ENCODE assay signal across 20 mouse cellular contexts in genomic region chrX:143067576-143067975, GRCm38 (mm10). TPM values are rescaled to one million over a fixed set of nuclear protein-coding genes. Genes with fewer than 3 reads are reported as not detected.
DNase-seq lines count a peak whose midpoint lies in the region; TF ChIP-seq lines count a peak whose summit lies in the region.
"Had no signal": no experiment of that assay in that cellular context is flagged by ENCODE, and none has a peak within 500 bp of the region (broad histone marks: within the 10 kb centered on the region; RNA-seq: fewer than 3 reads in every experiment).

No protein-coding gene starts in this region.

- no peak for TF ChIP-seq POLR2A in brain, embryonic 14.5 days (IDR thresholded peaks at IDR 0.05; ENCODE audit: borderline replicate concordance, extremely low read depth, insufficient read depth, insufficient read length, poor library complexity, severe bottlenecking)

- peak; percentile 39 for DNase-seq in gastrocnemius, adult 2 months
- DNase-seq in gastrocnemius, postnatal 4 days (ENCODE audit: low spot score in 2 of 2), result no peak
- peak; percentile 25 for DNase-seq in heart, postnatal 4 days
- DNase-seq in heart, adult 9 months (ENCODE audit: low spot score in 2 of 2), result no peak
- peak; percentile 53 for DNase-seq in NIH3T3 (ENCODE audit: low read depth)
- DNase-seq in brain, embryonic 14.5 days (ENCODE audit: low read depth), result peak; percentile 22
- DNase-seq in thymus, adult 18-20 months, result no peak
- DNase-seq: adrenal gland, postnatal 14 days; embryo, embryonic 11 days; gastrocnemius, postnatal 10 days; kidney, adult 18-20 months had no signal

- no peak for TF ChIP-seq CTCF in gastrocnemius, adult 2 months (IDR thresholded peaks at IDR 0.05)
- no peak for TF ChIP-seq CTCF in brain, embryonic 14.5 days (IDR thresholded peaks at IDR 0.05; ENCODE audit: borderline replicate concordance, extremely low read depth, insufficient read depth, insufficient read length)

- H3K4me3 ChIP-seq in gastrocnemius, adult 2 months, result no peak overlapping the region
- H3K4me3 ChIP-seq: embryonic facial prominence, embryonic 12.5 days; forebrain, embryonic 13.5 days; heart, embryonic 10.5 days; heart, embryonic 15.5 days; intestine, embryonic 15.5 days had no signal

- H3K27ac ChIP-seq in gastrocnemius, adult 2 months, result peak overlapping the region; percentile 70
- H3K27ac ChIP-seq: heart, embryonic 10.5 days; heart, embryonic 15.5 days; hindbrain, embryonic 14.5 days; intestine, embryonic 15.5 days had no signal

- intact Hi-C loops in gastrocnemius, adult 2 months (cut with DNase I), result no loop called here

RNA-seq across cellular contexts. Expression of gene Rtl9, which starts 31.8 kb away (rescaled TPM):
- under 1 TPM; 0.10 to 0.36 TPM for total RNA-seq in gastrocnemius, adult 2 months (2021)
- total RNA-seq in gastrocnemius, postnatal 4 days (2021), result 1 to 10 TPM; 2.6 to 3.1 TPM
- total RNA-seq in heart, postnatal 4 days (2021), result 1 to 10 TPM in 1 of 2 experiments, under 1 TPM in 1; 0.88 to 1.3 TPM
- 0.85 and 1.5 TPM in 2 replicates for polyA plus RNA-seq in brain, embryonic 14.5 days (2012; rRNA removed)
- total RNA-seq: common myeloid progenitor, adult 5-6 weeks; ES-E14; hematopoietic stem cell, adult 5-6 weeks had no signal

Comparison
In these comparisons a context has a peak if more than half of its experiments do, and no peak if none do; other contexts are left out.
1. DNase-seq: peak in gastrocnemius, adult 2 months (single experiment), heart, postnatal 4 days (single experiment), NIH3T3 (single experiment) and brain, embryonic 14.5 days (single experiment); none in gastrocnemius, postnatal 4 days (0 of 2), heart, adult 9 months (0 of 2) and thymus, adult 18-20 months (0 of 2).